Mouse (Mus musculus): Measurements from ENCODE around the gene Olfr373. TPM values are rescaled to one million over a fixed set of nuclear protein-coding genes. Genes with fewer than 3 reads are reported as not detected.
"Not testable (repeated sequence)": the region's sequence is repeated elsewhere in the genome, so short reads cannot be mapped to it uniquely, and the experiment has no call there.

Gene Olfr373
- polyA plus RNA-seq, 1 experiment from 2014 or later: not detected

- 76% methylated on average over 6 of the region's 6 CpGs for WGBS
- Histone ChIP-seq H3K36me3 (no peaks in the 10 kb centered on the region), H3K4me3 (no peak overlapping the region), H3K9me3 (no peaks in the 10 kb centered on the region), H3K27me3 (no peaks in the 10 kb centered on the region), H3K9ac (no peak overlapping the region), H3K4me1 (no peaks in the 10 kb centered on the region), H3K27ac (no peak overlapping the region), H3K4me2 (replicated peaks) (no peak overlapping the region)
- ATAC-seq (ENCODE audit: insufficient number of reproducible peaks, insufficient read depth, low FRiP score, low TSS enrichment): no peak
These were observed 27.9 kb downstream of the Olfr373 start for GRCm38 (mm10) chr8:72110876-72111275.

- Histone ChIP-seq H3K27ac (no peak overlapping the region), H3K9ac (no peak overlapping the region), H3K36me3 (no peaks in the 10 kb centered on the region), H3K4me3 (no peak overlapping the region), H3K27me3 (no peaks in the 10 kb centered on the region), H3K4me1 (no peaks in the 10 kb centered on the region), H3K4me2 (replicated peaks) (no peak overlapping the region), H3K9me3 (no peaks in the 10 kb centered on the region)
- no peak for ATAC-seq (ENCODE audit: insufficient number of reproducible peaks, insufficient read depth, low FRiP score, low TSS enrichment)
- 77% methylated on average over 3 of the region's 3 CpGs for WGBS
These were observed 29.5 kb downstream of the Olfr373 start for GRCm38 (mm10) chr8:72112486-72112885.

DNA sequence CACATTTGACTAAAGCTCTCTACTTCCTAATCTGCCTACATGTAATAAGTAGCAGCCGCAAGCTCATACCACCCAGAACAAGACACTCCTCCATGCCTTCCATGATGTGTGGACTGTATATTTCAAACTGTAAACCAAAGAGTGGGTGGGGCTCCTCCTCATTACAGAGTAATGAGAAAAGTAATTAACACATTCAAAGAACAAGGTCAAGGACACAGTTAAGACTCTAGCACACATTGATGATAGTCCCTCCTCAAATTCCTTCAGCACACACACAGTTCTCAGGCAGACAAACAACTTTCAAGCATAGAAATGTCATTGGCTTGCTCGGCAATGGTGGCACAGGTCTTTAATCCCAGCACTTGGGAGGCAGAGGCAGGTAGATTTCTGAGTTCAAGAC lies 32.2 kb downstream of the Olfr373 start:
- H3K9ac ChIP-seq: no peak overlapping the region
- no peak overlapping the region for H3K4me2 ChIP-seq (replicated peaks)
- H3K27ac ChIP-seq: no peak overlapping the region
- H3K4me3 ChIP-seq: no peak overlapping the region
- H3K9me3 ChIP-seq: no peaks in the 10 kb centered on the region
- H3K36me3 ChIP-seq: no peaks in the 10 kb centered on the region
- H3K27me3 ChIP-seq: no peaks in the 10 kb centered on the region
- 82% methylated on average over 2 of the region's 2 CpGs for WGBS
- ATAC-seq (ENCODE audit: insufficient number of reproducible peaks, insufficient read depth, low FRiP score, low TSS enrichment): no peak
- no peaks in the 10 kb centered on the region for H3K4me1 ChIP-seq

GRCm38 (mm10) chr8:72118616-72119015 lies 35.6 kb downstream of the Olfr373 start:
- H3K4me3 ChIP-seq: no peak overlapping the region
- no peaks in the 10 kb centered on the region for H3K36me3 ChIP-seq
- no peak overlapping the region for H3K9ac ChIP-seq
- H3K4me1 ChIP-seq: peaks cover 8% of the 10 kb centered on the region; the same call in 1 of the 2 replicates
- ATAC-seq (ENCODE audit: insufficient number of reproducible peaks, insufficient read depth, low FRiP score, low TSS enrichment): no peak
- no peak overlapping the region for H3K4me2 ChIP-seq (replicated peaks)
- no peaks in the 10 kb centered on the region for H3K27me3 ChIP-seq
- no peak overlapping the region for H3K27ac ChIP-seq
- 57% methylated on average over 4 of the region's 4 CpGs for WGBS
- no peaks in the 10 kb centered on the region for H3K9me3 ChIP-seq

DNA sequence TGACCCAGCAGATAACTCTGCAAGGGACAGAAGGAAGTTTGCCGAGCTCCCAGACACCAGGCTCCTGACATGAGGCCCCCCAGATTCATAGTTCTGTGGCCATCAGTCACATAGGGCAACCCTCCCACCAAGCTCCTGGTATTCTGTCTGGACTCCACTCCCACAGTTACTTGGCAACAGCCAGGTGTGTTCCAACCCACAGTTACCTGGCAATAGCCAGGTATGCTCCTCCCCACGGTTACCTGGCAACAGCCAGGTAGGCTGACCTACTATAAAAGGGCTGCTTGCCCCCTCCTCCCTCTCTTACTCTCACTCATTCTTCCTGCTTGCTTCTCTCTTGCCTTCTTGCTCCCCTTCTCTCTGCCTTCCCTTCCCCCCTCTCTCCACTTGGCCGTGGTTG lies 38.5 kb downstream of the Olfr373 start:
- H3K9me3 ChIP-seq; H3K27me3 ChIP-seq; H3K4me3 ChIP-seq; H3K27ac ChIP-seq; H3K9ac ChIP-seq; H3K4me2 ChIP-seq (replicated peaks); H3K4me1 ChIP-seq; H3K36me3 ChIP-seq; ATAC-seq (ENCODE audit: insufficient number of reproducible peaks, insufficient read depth, low FRiP score, low TSS enrichment): not testable (repeated sequence)
- 29% methylated on average over 3 of the region's 3 CpGs for WGBS

- no peak overlapping the region for H3K4me3 ChIP-seq
- no peak overlapping the region for H3K27ac ChIP-seq
- H3K4me2 ChIP-seq (replicated peaks): no peak overlapping the region
- H3K27me3 ChIP-seq: no peaks in the 10 kb centered on the region
- no peaks in the 10 kb centered on the region for H3K9me3 ChIP-seq
- no peak overlapping the region for H3K9ac ChIP-seq
- ATAC-seq (ENCODE audit: insufficient number of reproducible peaks, insufficient read depth, low FRiP score, low TSS enrichment): no peak
- H3K36me3 ChIP-seq: no peaks in the 10 kb centered on the region
- WGBS: 23% methylated on average over 1 of the region's 1 CpGs
- peaks cover 8% of the 10 kb centered on the region; the same call in 1 of the 2 replicates for H3K4me1 ChIP-seq
These were observed 39.0 kb downstream of the Olfr373 start for GRCm38 (mm10) chr8:72121997-72122396.

- no peak for ATAC-seq (ENCODE audit: insufficient number of reproducible peaks, insufficient read depth, low FRiP score, low TSS enrichment)
- Histone ChIP-seq H3K4me2 (replicated peaks) (no peak overlapping the region), H3K9me3 (no peaks in the 10 kb centered on the region), H3K27ac (no peak overlapping the region), H3K4me1 (0 out of 2 replicates have a peak, but pooled peaks cover 3% of the 10 kb centered on the region), H3K27me3 (no peaks in the 10 kb centered on the region), H3K36me3 (no peaks in the 10 kb centered on the region), H3K4me3 (no peak overlapping the region), H3K9ac (no peak overlapping the region)
- 79% methylated on average over 1 of the region's 1 CpGs for WGBS
These were observed 44.9 kb downstream of the Olfr373 start for GRCm38 (mm10) chr8:72127834-72128233.

DNA sequence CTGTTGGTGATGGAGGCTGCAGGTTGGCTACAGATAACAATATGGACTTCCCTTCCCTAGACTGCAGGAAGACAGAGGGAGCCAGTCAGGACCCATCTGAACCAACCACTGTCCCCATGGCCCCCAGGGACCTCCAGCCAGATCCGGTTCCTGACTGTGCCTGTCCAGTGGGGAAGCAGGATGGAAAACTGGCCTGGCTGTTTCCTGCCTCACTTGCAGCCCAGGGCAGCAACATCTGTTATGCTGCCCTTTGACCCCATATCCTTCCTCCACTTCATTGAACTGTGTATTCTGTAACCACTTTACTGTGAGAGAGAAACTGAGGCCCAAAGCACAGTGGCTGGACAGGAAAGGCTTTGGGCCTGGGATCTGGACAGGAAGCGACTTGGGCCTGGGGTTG lies 48.3 kb downstream of the Olfr373 start:
- no peaks in the 10 kb centered on the region for H3K36me3 ChIP-seq
- H3K27me3 ChIP-seq: no peaks in the 10 kb centered on the region
- no peak overlapping the region for H3K4me2 ChIP-seq (replicated peaks)
- H3K4me3 ChIP-seq: no peak overlapping the region
- no peak for ATAC-seq (ENCODE audit: insufficient number of reproducible peaks, insufficient read depth, low FRiP score, low TSS enrichment)
- H3K27ac ChIP-seq: no peak overlapping the region
- no peak overlapping the region for H3K9ac ChIP-seq
- 0 out of 2 replicates have a peak, but pooled peaks cover 3% of the 10 kb centered on the region for H3K4me1 ChIP-seq
- no peaks in the 10 kb centered on the region for H3K9me3 ChIP-seq
- WGBS: 42% methylated on average over 2 of the region's 2 CpGs

- WGBS: 68% methylated on average over 2 of the region's 2 CpGs
- Histone ChIP-seq H3K27me3 (no peaks in the 10 kb centered on the region), H3K9me3 (no peaks in the 10 kb centered on the region), H3K9ac (no peak overlapping the region), H3K4me2 (replicated peaks) (no peak overlapping the region), H3K27ac (0 out of 2 replicates have a peak overlapping the region, but pooled peaks have one; percentile 5), H3K4me1 (0 out of 2 replicates have a peak, but pooled peaks cover 3% of the 10 kb centered on the region), H3K4me3 (no peak overlapping the region), H3K36me3 (no peaks in the 10 kb centered on the region)
- no peak for ATAC-seq (ENCODE audit: insufficient number of reproducible peaks, insufficient read depth, low FRiP score, low TSS enrichment)
These were observed 48.9 kb downstream of the Olfr373 start for GRCm38 (mm10) chr8:72131901-72132300.

GRCm38 (mm10) chr8:72132417-72132816 lies 49.4 kb downstream of the Olfr373 start:
- ATAC-seq (ENCODE audit: insufficient number of reproducible peaks, insufficient read depth, low FRiP score, low TSS enrichment): no peak
- Histone ChIP-seq H3K27ac (no peak overlapping the region), H3K9me3 (no peaks in the 10 kb centered on the region), H3K36me3 (no peaks in the 10 kb centered on the region), H3K27me3 (no peaks in the 10 kb centered on the region), H3K9ac (no peak overlapping the region), H3K4me1 (peaks cover 5% of the 10 kb centered on the region; the same call in 1 of the 2 replicates), H3K4me3 (no peak overlapping the region), H3K4me2 (replicated peaks) (no peak overlapping the region)
- WGBS: 67% methylated on average over 1 of the region's 1 CpGs

DNA sequence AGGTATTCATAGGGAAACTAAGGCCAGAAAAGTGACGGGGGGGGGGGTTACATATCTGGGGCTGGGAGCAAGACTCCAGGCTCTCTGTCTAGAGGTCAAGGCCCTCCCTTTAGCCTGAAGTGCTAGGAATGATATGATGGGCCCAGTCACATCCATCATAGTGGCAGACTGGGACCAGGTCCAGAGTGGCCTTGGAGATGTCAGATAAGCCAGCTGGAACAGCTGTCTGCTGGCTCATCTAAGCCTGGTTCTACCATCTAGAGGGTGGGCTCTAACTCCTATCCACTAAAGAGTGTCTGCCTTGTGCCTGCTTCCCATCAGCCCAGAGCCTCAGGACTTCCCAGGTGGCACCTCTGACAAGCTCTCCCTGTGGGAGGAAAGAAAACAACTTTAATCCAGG lies 49.9 kb downstream of the Olfr373 start:
- H3K9ac ChIP-seq: no peak overlapping the region
- no peak overlapping the region for H3K27ac ChIP-seq
- no peak for ATAC-seq (ENCODE audit: insufficient number of reproducible peaks, insufficient read depth, low FRiP score, low TSS enrichment)
- H3K4me2 ChIP-seq (replicated peaks): no peak overlapping the region
- no peaks in the 10 kb centered on the region for H3K9me3 ChIP-seq
- H3K36me3 ChIP-seq: peaks cover 1% of the 10 kb centered on the region; the same call in 1 of the 2 replicates
- H3K4me1 ChIP-seq: peaks cover 10% of the 10 kb centered on the region; the same call in 1 of the 2 replicates
- no peaks in the 10 kb centered on the region for H3K27me3 ChIP-seq
- WGBS: 74% methylated on average over 1 of the region's 1 CpGs
- H3K4me3 ChIP-seq: no peak overlapping the region

GRCm38 (mm10) chr8:72133507-72133906 lies 50.5 kb downstream of the Olfr373 start:
- WGBS: 50% methylated on average over 1 of the region's 1 CpGs
- Histone ChIP-seq H3K27me3 (no peaks in the 10 kb centered on the region), H3K9ac (no peak overlapping the region), H3K4me1 (peaks cover 11% of the 10 kb centered on the region; the same call in 1 of the 2 replicates), H3K4me3 (no peak overlapping the region), H3K4me2 (replicated peaks) (no peak overlapping the region), H3K27ac (no peak overlapping the region), H3K9me3 (no peaks in the 10 kb centered on the region), H3K36me3 (peaks cover 6% of the 10 kb centered on the region)
- ATAC-seq (ENCODE audit: insufficient number of reproducible peaks, insufficient read depth, low FRiP score, low TSS enrichment): no peak
